Mouse (Mus musculus) lung, embryonic 14.5 days (tissue): ENCODE measurements around the gene Shb. TPM values are rescaled to one million over a fixed set of nuclear protein-coding genes. Genes with fewer than 3 reads are reported as not detected.
"Not testable (repeated sequence)": the region's sequence is repeated elsewhere in the genome, so short reads cannot be mapped to it uniquely, and the experiment has no call there.

ENCODE experiments used
- ATAC-seq: fragments of 200-750 bp; cut with Nextera tagmentation; 2 replicates; pipeline ENCODE4 v1.8.0; 2017; ENCODE audit warnings: mild to moderate bottlenecking, moderate TSS enrichment, moderate library complexity; ENCODE audit not compliant: insufficient read depth
- DNase-seq: peaks from one replicate; pipeline ENCODE4 v3.0.0-alpha.2; 2015
- H3K27ac ChIP-seq: fragments of 300-500 bp; sonication (generic); 2 replicates; pipeline ENCODE4 v1.5.1; 2014; ENCODE audit warnings: low read depth, mild to moderate bottlenecking, moderate library complexity
- H3K27me3 ChIP-seq: fragments of 300-500 bp; sonication (generic); 2 replicates; pipeline ENCODE4 v1.6.1; 2014; ENCODE audit warnings: low read length, control low read depth; ENCODE audit not compliant: insufficient read depth
- H3K36me3 ChIP-seq: fragments of 300-500 bp; sonication (generic); 2 replicates; pipeline ENCODE4 v1.6.1; 2014; ENCODE audit warnings: control low read depth; ENCODE audit not compliant: insufficient read depth
- H3K4me1 ChIP-seq: fragments of 300-500 bp; sonication (generic); 2 replicates; pipeline ENCODE4 v1.6.1; 2014; ENCODE audit warnings: antibody characterized with exemption, control low read depth; ENCODE audit not compliant: insufficient read depth
- H3K4me2 ChIP-seq: fragments of 300-500 bp; sonication (generic); 2 replicates; pipeline ENCODE4 v1.6.1; 2014; ENCODE audit warnings: mild to moderate bottlenecking
- H3K4me3 ChIP-seq: fragments of 300-500 bp; sonication (generic); 2 replicates; pipeline ENCODE4 v1.5.1; 2014; ENCODE audit warnings: low read depth, low read length
- H3K9ac ChIP-seq: fragments of 300-500 bp; sonication (generic); 2 replicates; pipeline ENCODE4 v1.6.1; 2014
- H3K9me3 ChIP-seq: fragments of 300-500 bp; sonication (generic); 2 replicates; pipeline ENCODE4 v1.6.1; 2016; ENCODE audit warnings: low read depth, low read length, control low read depth
- CTCF ChIP-seq: IDR thresholded peaks from 2 replicates; pipeline ENCODE4 v1.5.1; 2016; ENCODE audit warnings: antibody characterized with exemption, low read depth
- WGBS: fragments of 180-500 bp; shearing (Covaris S2); extraction: QIAGEN DNeasy Blood & Tissue Kit; methylation state at CpG from one replicate; pipeline ENCODE4 v1.1.7; 2014; 5-methylcytosine and 5-hydroxymethylcytosine counted together
- polyA plus RNA-seq: library from polyadenylated mRNA; unstranded; fragments of >200 nt; fragmentation: Nextera tagmentation; extraction: Ambion mirVana; gene quantifications from 2 replicates; pipeline ENCODE4 v1.2.1, GENCODE M21; 2014

Shb gene
- polyA plus RNA-seq, 1 experiment from 2014 or later = 10.6 TPM

DNA sequence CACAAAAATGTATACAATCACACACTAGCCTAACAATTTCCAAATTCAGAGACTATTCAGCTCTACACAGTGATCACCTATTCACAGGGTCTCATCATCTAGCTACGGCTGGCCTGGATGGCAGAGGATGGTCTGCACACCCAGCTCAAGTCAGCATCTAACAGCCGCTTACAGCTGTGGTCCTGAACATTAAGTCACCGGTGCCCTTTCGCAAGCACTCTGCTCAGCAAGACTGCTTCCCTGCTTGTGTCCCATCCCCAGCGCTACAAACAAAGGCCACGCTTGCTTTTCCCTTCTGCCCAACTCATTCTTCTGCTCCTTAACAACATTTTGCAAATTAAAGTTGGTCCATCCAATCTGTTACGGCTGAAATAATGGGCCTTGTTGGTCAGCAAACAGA, 125.9 kb downstream of the Shb start:
- peak overlapping the region; percentile 93 for H3K4me2 ChIP-seq
- ATAC-seq = no peak
- no peaks in the 10 kb centered on the region for H3K9me3 ChIP-seq
- peak overlapping the region; percentile 36 for H3K9ac ChIP-seq
- peak overlapping the region; percentile 8; the same call in 1 of the 2 replicates for H3K27ac ChIP-seq
- DNase-seq = no peak
- peak overlapping the region; percentile 98 for H3K4me3 ChIP-seq
- peaks cover 9% of the 10 kb centered on the region for H3K4me1 ChIP-seq
- H3K27me3 ChIP-seq = no peaks in the 10 kb centered on the region
- H3K36me3 ChIP-seq = peaks cover 39% of the 10 kb centered on the region
- no peak for TF ChIP-seq CTCF
- WGBS = 80% methylated on average over 7 of the region's 7 CpGs

DNA sequence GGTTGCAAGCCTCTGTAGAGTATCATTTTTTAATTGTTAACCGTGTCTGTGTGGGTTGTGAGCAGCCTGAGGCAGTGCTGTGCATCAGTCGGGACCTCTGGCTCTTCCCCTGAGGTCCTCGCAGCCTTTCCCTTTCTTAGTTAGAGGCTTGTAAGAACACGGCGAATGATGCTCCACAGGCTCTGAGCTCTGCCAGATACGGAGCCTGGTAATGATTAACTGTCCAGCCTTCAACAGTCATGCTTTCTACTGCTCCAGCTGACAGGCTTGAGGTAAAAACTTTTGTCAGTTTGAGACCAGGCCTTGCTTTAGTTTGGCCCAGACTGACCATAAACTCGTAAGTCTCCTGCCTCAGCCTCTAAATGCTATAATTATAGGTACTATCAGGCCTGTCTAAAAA, 127.0 kb downstream of the Shb start:
- H3K9ac ChIP-seq = no peak overlapping the region
- no peak overlapping the region for H3K27ac ChIP-seq
- ATAC-seq (no peak), DNase-seq (no peak)
- no peak overlapping the region for H3K4me3 ChIP-seq
- TF ChIP-seq CTCF = no peak
- 61% methylated on average over 7 of the region's 7 CpGs for WGBS
- H3K4me1 ChIP-seq = peaks cover 9% of the 10 kb centered on the region
- H3K27me3 ChIP-seq = no peaks in the 10 kb centered on the region
- no peaks in the 10 kb centered on the region for H3K9me3 ChIP-seq
- peaks cover 49% of the 10 kb centered on the region for H3K36me3 ChIP-seq
- no peak overlapping the region for H3K4me2 ChIP-seq

DNA sequence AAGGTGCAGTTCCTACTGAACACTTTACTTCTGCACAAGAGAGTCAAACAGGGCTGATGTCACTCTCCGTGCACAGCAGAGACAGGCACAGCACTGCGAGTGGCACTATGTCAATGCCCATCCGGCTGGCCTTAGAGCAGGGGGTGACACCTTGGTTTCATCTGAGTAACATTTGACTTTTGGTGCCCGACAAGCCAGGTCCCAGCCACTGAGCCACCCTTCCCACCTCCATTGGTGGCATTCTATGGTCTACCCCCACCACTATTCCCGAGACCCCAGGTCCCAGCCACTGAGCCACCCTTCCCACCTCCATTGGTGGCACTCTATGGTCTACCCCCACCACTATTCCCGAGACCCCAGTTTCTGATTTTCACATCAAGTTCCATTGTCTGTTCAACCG, 128.2 kb downstream of the Shb start:
- Histone ChIP-seq H3K27ac (no peak overlapping the region), H3K9me3 (no peaks in the 10 kb centered on the region), H3K9ac (no peak overlapping the region), H3K4me2 (no peak overlapping the region), H3K36me3 (peaks cover 61% of the 10 kb centered on the region), H3K4me1 (peaks cover 9% of the 10 kb centered on the region), H3K27me3 (no peaks in the 10 kb centered on the region), H3K4me3 (no peak overlapping the region)
- DNase-seq (no peak), ATAC-seq (no peak)
- no peak for TF ChIP-seq CTCF
- WGBS = 93% methylated on average over 7 of the region's 7 CpGs

DNA sequence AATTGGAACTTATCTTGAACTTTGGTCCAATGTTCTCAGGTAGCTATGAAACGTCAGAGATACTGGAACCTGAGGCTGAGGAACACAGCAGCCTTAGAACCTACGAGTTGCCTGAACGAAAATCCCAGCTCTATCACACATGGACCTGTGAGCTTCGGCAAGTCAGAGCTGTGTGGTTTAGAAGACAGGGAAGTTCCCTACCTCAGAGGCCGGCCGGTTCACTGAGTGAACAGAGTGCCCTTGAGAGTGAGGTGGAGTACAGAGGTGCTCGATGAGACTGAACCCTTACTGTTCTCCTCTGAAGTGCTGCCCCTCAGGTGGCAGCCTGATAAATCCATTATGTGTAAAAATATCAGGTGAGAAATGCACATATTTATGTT, 128.8 kb downstream of the Shb start:
- ATAC-seq = no peak
- H3K4me3 ChIP-seq = no peak overlapping the region
- H3K4me1 ChIP-seq = peaks cover 9% of the 10 kb centered on the region
- H3K27ac ChIP-seq = peak overlapping the region; percentile 20; the same call in 1 of the 2 replicates
- WGBS = 77% methylated on average over 7 of the region's 7 CpGs
- H3K9ac ChIP-seq = no peak overlapping the region
- H3K9me3 ChIP-seq = no peaks in the 10 kb centered on the region
- TF ChIP-seq CTCF = no peak
- no peaks in the 10 kb centered on the region for H3K27me3 ChIP-seq
- no peak overlapping the region for H3K4me2 ChIP-seq
- H3K36me3 ChIP-seq = peaks cover 67% of the 10 kb centered on the region
- DNase-seq = no peak

DNA sequence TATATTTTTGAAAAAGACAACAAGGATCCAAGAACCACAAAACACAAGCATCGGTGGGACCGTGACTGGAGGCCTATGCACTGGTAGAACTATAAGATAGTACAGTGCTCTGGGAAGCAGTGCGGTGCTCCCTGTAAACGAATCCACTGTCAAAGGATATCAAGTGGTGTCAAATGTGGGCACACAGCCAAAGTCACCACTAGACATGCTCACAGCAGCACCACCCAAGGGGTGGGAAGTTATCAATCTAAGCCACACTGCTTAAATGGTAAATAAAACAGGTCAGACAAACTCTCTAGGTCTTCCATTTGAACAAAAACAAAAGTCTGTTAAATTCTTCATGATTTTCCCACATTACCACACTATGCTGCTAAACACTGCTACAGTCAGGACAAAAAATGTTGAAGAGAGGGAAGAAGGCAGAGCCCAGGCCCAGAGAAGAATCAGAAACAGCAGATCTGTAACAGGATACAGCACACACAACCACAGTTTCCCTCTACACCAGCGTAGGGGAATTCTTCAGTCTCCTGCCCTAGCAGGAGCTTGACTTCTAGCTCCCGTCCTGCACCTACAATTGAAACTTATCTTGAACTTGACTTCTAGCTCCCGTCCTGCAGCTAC, 129.3 kb downstream of the Shb start:
- peaks cover 9% of the 10 kb centered on the region for H3K4me1 ChIP-seq
- H3K27ac ChIP-seq = peak overlapping the region; percentile 20; the same call in 1 of the 2 replicates
- 61% methylated on average over 7 of the region's 7 CpGs for WGBS
- H3K4me3 ChIP-seq = no peak overlapping the region
- no peak overlapping the region for H3K9ac ChIP-seq
- peaks cover 72% of the 10 kb centered on the region for H3K36me3 ChIP-seq
- ATAC-seq (0 out of 2 replicates have a peak, but pooled peaks have one; percentile 13), DNase-seq (peak; percentile 53)
- no peak overlapping the region for H3K4me2 ChIP-seq
- no peak for TF ChIP-seq CTCF
- no peaks in the 10 kb centered on the region for H3K27me3 ChIP-seq
- H3K9me3 ChIP-seq = no peaks in the 10 kb centered on the region

DNA sequence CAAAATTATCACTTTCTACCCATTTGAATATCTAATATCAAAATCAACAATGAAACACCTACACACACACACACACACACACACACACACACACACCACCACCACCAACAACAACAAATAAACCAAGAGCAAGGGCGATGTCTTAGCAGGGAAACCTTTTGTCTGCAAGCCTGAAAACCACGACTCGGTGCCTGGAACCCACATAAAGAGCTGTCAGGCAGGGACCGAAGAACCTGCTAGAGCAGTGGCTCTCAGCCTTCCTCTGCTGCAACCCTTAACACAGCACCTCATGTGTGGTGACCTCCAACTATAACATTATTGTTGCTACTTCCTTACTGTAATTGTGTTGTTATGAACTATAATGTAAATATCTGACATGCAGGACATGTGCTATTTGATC, 130.0 kb downstream of the Shb start:
- Histone ChIP-seq H3K27ac (no peak overlapping the region), H3K36me3 (peaks cover 78% of the 10 kb centered on the region), H3K9me3 (no peaks in the 10 kb centered on the region), H3K9ac (no peak overlapping the region), H3K4me3 (no peak overlapping the region), H3K4me1 (peaks cover 9% of the 10 kb centered on the region), H3K4me2 (no peak overlapping the region), H3K27me3 (no peaks in the 10 kb centered on the region)
- ATAC-seq (no peak), DNase-seq (no peak)
- no peak for TF ChIP-seq CTCF
- 80% methylated on average over 4 of the region's 4 CpGs for WGBS

DNA sequence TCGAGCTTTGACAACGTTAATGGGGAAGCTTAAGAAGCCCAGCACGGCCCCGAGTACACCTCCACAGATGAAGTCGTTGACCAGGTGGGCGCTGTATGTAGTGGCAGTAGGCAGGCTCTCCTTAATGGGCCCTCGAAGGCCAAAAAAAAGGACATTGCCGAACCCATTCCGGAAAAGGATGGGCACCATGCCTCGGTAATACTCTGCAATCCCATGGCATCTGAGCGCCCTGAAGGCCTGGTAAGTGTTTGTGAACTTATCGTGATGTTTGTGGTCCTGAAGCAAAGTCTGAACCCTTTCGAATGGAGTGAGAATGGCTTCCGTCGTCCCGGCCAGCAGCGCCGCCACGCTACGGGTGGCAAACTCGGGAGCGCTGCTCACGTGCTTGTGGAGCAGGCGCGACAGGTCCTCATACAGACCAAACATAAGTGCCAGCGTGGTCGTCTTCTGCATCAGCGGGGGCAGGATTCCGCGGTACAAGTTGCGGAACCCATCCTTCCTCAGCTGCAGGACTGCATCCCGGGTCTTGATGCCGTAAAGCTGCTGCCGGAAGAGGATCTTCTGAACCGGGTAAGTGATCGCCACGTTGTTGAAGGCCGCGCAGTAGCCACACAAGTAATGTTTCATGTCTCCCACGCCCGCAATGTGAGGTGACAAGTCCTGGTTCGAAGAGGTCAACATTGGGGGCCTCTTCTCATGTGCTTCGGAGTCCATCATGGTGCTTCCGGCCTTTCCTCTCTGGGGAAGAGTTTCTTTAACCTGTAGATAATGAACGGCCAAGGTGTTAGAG, 132.7 kb downstream of the Shb start:
- no peak for ATAC-seq
- H3K27ac ChIP-seq = no peak overlapping the region
- peaks cover 82% of the 10 kb centered on the region for H3K36me3 ChIP-seq
- H3K4me2 ChIP-seq = no peak overlapping the region
- WGBS = 92% methylated on average over 45 of the region's 45 CpGs
- H3K27me3 ChIP-seq = no peaks in the 10 kb centered on the region
- H3K9ac ChIP-seq = no peak overlapping the region
- H3K4me1 ChIP-seq = no peaks in the 10 kb centered on the region
- no peak for DNase-seq
- no peak for TF ChIP-seq CTCF
- H3K4me3 ChIP-seq = no peak overlapping the region
- no peaks in the 10 kb centered on the region for H3K9me3 ChIP-seq

DNA sequence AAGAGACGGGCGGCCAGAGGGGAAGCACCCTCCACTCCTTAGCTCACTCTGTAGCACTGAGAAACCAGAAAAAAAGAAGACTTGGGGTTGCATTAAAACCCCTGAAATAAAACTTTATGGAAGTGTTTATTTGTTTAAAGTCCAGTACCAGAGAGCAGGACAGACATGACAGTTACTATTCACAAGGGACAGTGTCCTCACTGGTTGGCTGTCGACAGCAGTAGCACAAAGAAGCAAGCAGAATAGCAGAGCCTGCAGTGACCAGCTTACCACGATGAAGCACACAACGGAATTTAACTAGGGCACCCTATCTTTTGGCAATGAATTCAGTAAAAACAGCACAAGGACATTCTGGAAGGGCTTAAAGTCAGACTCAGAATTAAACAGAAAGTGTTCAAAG, 134.0 kb downstream of the Shb start:
- WGBS = 77% methylated on average over 5 of the region's 5 CpGs
- H3K4me1 ChIP-seq, H3K27me3 ChIP-seq, H3K27ac ChIP-seq, H3K9ac ChIP-seq, H3K4me3 ChIP-seq, H3K4me2 ChIP-seq, DNase-seq, H3K9me3 ChIP-seq, ATAC-seq: not testable (repeated sequence)
- peaks cover 69% of the 10 kb centered on the region for H3K36me3 ChIP-seq

DNA sequence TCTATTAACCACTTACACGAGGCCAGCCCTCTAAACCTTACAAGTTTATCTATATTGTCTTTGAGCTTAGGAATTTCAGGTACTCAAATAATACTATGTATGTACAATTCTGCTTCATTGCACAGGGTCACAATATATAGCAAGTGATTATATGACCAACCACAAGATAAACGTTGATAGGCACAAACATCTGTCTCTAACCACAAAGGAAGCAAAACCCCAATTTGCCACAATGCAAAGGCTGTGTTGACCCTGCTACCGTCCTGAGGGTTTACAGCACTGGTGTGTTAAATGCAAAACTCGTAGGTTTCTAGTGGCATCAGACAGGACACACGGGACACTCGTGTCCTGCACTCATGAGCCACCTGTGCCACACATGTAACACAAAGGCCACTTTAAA, 136.1 kb downstream of the Shb start:
- WGBS = 87% methylated on average over 5 of the region's 6 CpGs
- H3K4me2 ChIP-seq, H3K27ac ChIP-seq, H3K4me3 ChIP-seq, DNase-seq, H3K9me3 ChIP-seq, H3K9ac ChIP-seq, ATAC-seq, H3K27me3 ChIP-seq, H3K4me1 ChIP-seq: not testable (repeated sequence)
- H3K36me3 ChIP-seq = peaks cover 51% of the 10 kb centered on the region
